Comparison of ENCODE assay signal across 8 mouse cellular contexts in the genomic region with DNA sequence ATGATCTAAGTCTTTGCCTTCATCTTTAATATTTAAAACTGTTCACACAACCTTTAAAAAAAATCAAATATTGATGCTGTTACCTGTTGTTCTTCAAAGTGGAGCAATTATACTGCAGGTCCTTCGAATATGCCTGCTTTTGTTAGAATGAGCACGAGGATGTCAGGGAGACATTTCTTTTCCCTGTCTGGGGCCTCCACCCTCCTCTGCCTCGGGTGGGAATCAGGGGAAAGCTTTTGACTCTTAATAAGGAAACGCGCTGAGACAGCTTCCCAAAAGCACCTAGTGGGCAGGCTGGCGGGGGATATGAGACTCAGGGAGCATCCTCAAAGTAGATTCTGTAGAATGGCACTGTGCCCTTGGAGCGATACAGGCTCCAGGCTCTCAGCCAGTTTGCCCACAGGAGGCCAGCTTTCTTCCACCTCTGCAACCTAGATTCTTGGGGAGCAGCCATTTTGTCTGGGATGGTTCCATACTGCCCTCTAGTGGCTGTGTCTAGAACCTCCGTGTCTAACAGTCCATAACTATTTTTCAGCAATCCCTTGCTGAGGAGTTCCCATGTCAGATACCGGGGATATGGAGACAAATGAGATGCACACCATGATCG.
DNase-seq lines count a peak whose midpoint lies in the region; ATAC-seq and TF ChIP-seq lines count a peak whose summit lies in the region.
"Had no signal": no experiment of that assay in that cellular context is flagged by ENCODE, and none has a peak within 500 bp of the region (broad histone marks: within the 10 kb centered on the region; RNA-seq: fewer than 3 reads in every experiment).

No protein-coding gene starts in this region.

- no peak overlapping the region for H3K4me2 ChIP-seq in hindbrain, postnatal 0 days (ENCODE audit: low read depth, low read length)
- H3K4me2 ChIP-seq in midbrain, embryonic 12.5 days (replicated peaks), result no peak overlapping the region; the same call in 1 of the 2 replicates
- 0 out of 2 replicates have a peak overlapping the region, but pooled peaks have one; percentile 23 for H3K4me2 ChIP-seq in stomach, embryonic 15.5 days

- no peaks in the 10 kb centered on the region for H3K4me1 ChIP-seq in hindbrain, postnatal 0 days (ENCODE audit: insufficient read depth, low read length)
- H3K4me1 ChIP-seq in midbrain, embryonic 12.5 days, result peaks cover 4% of the 10 kb centered on the region; the same call in 1 of the 2 replicates
- H3K4me1 ChIP-seq in stomach, embryonic 15.5 days, result no peaks in the 10 kb centered on the region
- H3K4me1 ChIP-seq: megakaryocyte, embryonic 14.5 days had no signal

- H3K9ac ChIP-seq in hindbrain, postnatal 0 days (replicated peaks; ENCODE audit: low read length), result no peak overlapping the region
- H3K9ac ChIP-seq in midbrain, embryonic 12.5 days (replicated peaks), result no peak overlapping the region
- no peak overlapping the region for H3K9ac ChIP-seq in stomach, embryonic 15.5 days

- H3K36me3 ChIP-seq in hindbrain, postnatal 0 days (ENCODE audit: insufficient read depth, low read length), result no peaks in the 10 kb centered on the region
- no peaks in the 10 kb centered on the region for H3K36me3 ChIP-seq in midbrain, embryonic 12.5 days
- H3K36me3 ChIP-seq in stomach, embryonic 15.5 days, result no peaks in the 10 kb centered on the region

- peak; percentile 96 for TF ChIP-seq CTCF in hindbrain, postnatal 0 days (IDR thresholded peaks at IDR 0.05; ENCODE audit: low read depth)

- H3K27ac ChIP-seq in hindbrain, postnatal 0 days, result no peak overlapping the region
- H3K27ac ChIP-seq in midbrain, embryonic 12.5 days (replicated peaks), result no peak overlapping the region
- no peak overlapping the region for H3K27ac ChIP-seq in stomach, embryonic 15.5 days

- no peaks in the 10 kb centered on the region for H3K27me3 ChIP-seq in hindbrain, postnatal 0 days (ENCODE audit: insufficient read depth, low read length)
- no peaks in the 10 kb centered on the region for H3K27me3 ChIP-seq in midbrain, embryonic 12.5 days
- H3K27me3 ChIP-seq in stomach, embryonic 15.5 days (replicated peaks), result no peaks in the 10 kb centered on the region
- H3K27me3 ChIP-seq: megakaryocyte, embryonic 14.5 days had no signal

- DNase-seq in adrenal gland, adult 2 months, result peak; percentile 56
- peak; percentile 99 to 100 for DNase-seq in cerebellum, postnatal 10 days
- DNase-seq in frontal cortex, postnatal 14 days (ENCODE audit: low spot score in 2 of 2), result peak; percentile 67 to 74
- DNase-seq in hindbrain, postnatal 0 days (ENCODE audit: low spot score), result peak; percentile 95
- DNase-seq in left cerebral cortex, adult 8-10 months (ENCODE audit: low spot score in 2 of 2), result peak; percentile 54 to 84

- no peak overlapping the region for H3K4me3 ChIP-seq in hindbrain, postnatal 0 days (ENCODE audit: low read length)
- no peak overlapping the region for H3K4me3 ChIP-seq in midbrain, embryonic 12.5 days
- no peak overlapping the region for H3K4me3 ChIP-seq in stomach, embryonic 15.5 days (replicated peaks)
- H3K4me3 ChIP-seq: megakaryocyte, embryonic 14.5 days had no signal

- 15% methylated on average over 10 of the region's 10 CpGs for WGBS in hindbrain, postnatal 0 days
- 43% methylated on average over 10 of the region's 10 CpGs for WGBS in midbrain, embryonic 12.5 days
- WGBS in stomach, embryonic 15.5 days, result 46% methylated on average over 10 of the region's 10 CpGs

- no peaks in the 10 kb centered on the region for H3K9me3 ChIP-seq in hindbrain, postnatal 0 days (ENCODE audit: low read length)
- no peaks in the 10 kb centered on the region for H3K9me3 ChIP-seq in midbrain, embryonic 12.5 days
- H3K9me3 ChIP-seq in stomach, embryonic 15.5 days, result no peaks in the 10 kb centered on the region
- H3K9me3 ChIP-seq: megakaryocyte, embryonic 14.5 days had no signal

- peak; percentile 86 for ATAC-seq in hindbrain, postnatal 0 days
- ATAC-seq in midbrain, embryonic 12.5 days (ENCODE audit: low FRiP score, low read depth), result peak; percentile 66
- no peak for ATAC-seq in stomach, embryonic 15.5 days (ENCODE audit: insufficient read depth, low FRiP score, low read depth)
